ENCODE assay signal across 25 mouse cellular contexts in the genomic region with DNA sequence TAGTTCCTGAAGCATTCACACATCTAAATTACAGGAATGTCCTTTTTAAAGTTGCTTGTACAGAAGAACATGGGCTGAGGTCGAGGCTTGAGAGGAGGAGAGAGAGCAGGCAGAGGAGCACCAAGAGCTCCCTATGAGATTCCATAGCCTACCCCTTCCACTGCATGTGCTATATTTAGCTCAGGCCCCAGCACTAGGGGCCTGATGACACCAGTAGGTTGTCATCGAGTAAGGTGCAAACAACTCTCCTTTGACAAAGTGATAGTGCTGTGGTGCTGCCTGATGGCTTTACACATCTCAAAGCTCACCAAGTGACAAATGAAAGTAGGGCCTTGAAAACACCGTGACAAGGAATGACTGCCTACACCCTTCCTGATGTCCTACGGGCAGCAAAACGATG.
DNase-seq lines count a peak whose midpoint lies in the region; ATAC-seq lines count a peak whose summit lies in the region.
"Had no signal": no experiment of that assay in that cellular context is flagged by ENCODE, and none has a peak within 500 bp of the region (broad histone marks: within the 10 kb centered on the region; RNA-seq: fewer than 3 reads in every experiment).

No protein-coding gene starts in this region.

- intact Hi-C loops in heart, postnatal 36 days (cut with DNase I) = no loop called here
- intact Hi-C loops in heart, postnatal 14 days (cut with DNase I) = no loop called here

- WGBS in heart, embryonic 11.5 days (ENCODE audit: insufficient replicate concordance) = 30% methylated on average over 5 of the region's 5 CpGs
- WGBS in heart, embryonic 15.5 days = 22% methylated on average over 5 of the region's 5 CpGs

- ATAC-seq in heart, embryonic 11.5 days (replicated peaks; ENCODE audit: insufficient number of reproducible peaks, low FRiP score, low TSS enrichment) = peak; percentile 89
- ATAC-seq in heart, embryonic 15.5 days (replicated peaks; ENCODE audit: insufficient number of reproducible peaks, insufficient read depth, low FRiP score, low read depth) = peak; percentile 97
- ATAC-seq in monocyte, adult 5-6 weeks (replicated peaks; ENCODE audit: insufficient number of reproducible peaks, low FRiP score, low TSS enrichment, poor library complexity, severe bottlenecking) = no peak
- ATAC-seq: CD4-positive, CD25-positive, alpha-beta regulatory T cell, adult 4 months; forebrain, embryonic 15.5 days; intestine, embryonic 15.5 days had no signal

- no peak overlapping the region for H3K9ac ChIP-seq in heart, embryonic 11.5 days (ENCODE audit: low read depth, low read length)
- no peak overlapping the region for H3K9ac ChIP-seq in heart, embryonic 15.5 days
- H3K9ac ChIP-seq: embryonic facial prominence, embryonic 15.5 days; forebrain, embryonic 15.5 days; hindbrain, embryonic 14.5 days; intestine, embryonic 15.5 days had no signal

- no peak overlapping the region for H3K4me3 ChIP-seq in heart, embryonic 11.5 days (ENCODE audit: low read depth, low read length)
- no peak overlapping the region for H3K4me3 ChIP-seq in heart, embryonic 15.5 days
- H3K4me3 ChIP-seq: embryonic facial prominence, embryonic 15.5 days; erythroblast, embryonic 14.5 days; forebrain, embryonic 15.5 days; hindbrain, embryonic 10.5 days; intestine, embryonic 15.5 days had no signal

- DNase-seq in heart, adult 11 months = peak; percentile 87
- no peak for DNase-seq in heart, postnatal 36 days
- peak; percentile 1 to 5 for DNase-seq in heart, postnatal 14 days
- DNase-seq in urinary bladder, postnatal 10 days (ENCODE audit: low spot score) = no peak
- no peak for DNase-seq in urinary bladder, adult 18-20 months (ENCODE audit: low spot score in 2 of 2)
- DNase-seq: adrenal gland, adult 8-10 months; adrenal gland, postnatal 36 days; B cell, adult 2 months; cerebellum, adult 11 months; cerebellum, adult 8-10 months; cerebellum, postnatal 14 days; embryo, embryonic 11 days; gastrocnemius, postnatal 10 days; kidney, adult 18-20 months had no signal

- H3K36me3 ChIP-seq in heart, embryonic 11.5 days (ENCODE audit: control insufficient read depth, insufficient read depth, low read length) = no peaks in the 10 kb centered on the region
- H3K36me3 ChIP-seq in heart, embryonic 15.5 days = no peaks in the 10 kb centered on the region
- H3K36me3 ChIP-seq: embryonic facial prominence, embryonic 15.5 days; forebrain, embryonic 15.5 days; G1E; hindbrain, embryonic 10.5 days; intestine, embryonic 15.5 days had no signal

- H3K9me3 ChIP-seq in heart, embryonic 11.5 days (replicated peaks; ENCODE audit: control insufficient read depth, low read length) = no peaks in the 10 kb centered on the region
- no peaks in the 10 kb centered on the region for H3K9me3 ChIP-seq in heart, embryonic 15.5 days (replicated peaks)
- H3K9me3 ChIP-seq: embryonic facial prominence, embryonic 15.5 days; forebrain, embryonic 15.5 days; G1E; hindbrain, embryonic 10.5 days; intestine, embryonic 15.5 days had no signal

- no peaks in the 10 kb centered on the region for H3K27me3 ChIP-seq in heart, embryonic 11.5 days (ENCODE audit: control insufficient read depth, insufficient read depth, low read length)
- H3K27me3 ChIP-seq in heart, embryonic 15.5 days = no peaks in the 10 kb centered on the region
- H3K27me3 ChIP-seq: embryonic facial prominence, embryonic 15.5 days; forebrain, embryonic 15.5 days; intestine, embryonic 15.5 days had no signal

- H3K4me1 ChIP-seq in heart, embryonic 11.5 days (ENCODE audit: control insufficient read depth, insufficient read depth, low read length) = 0 out of 2 replicates have a peak, but pooled peaks cover 2% of the 10 kb centered on the region
- peaks cover 20% of the 10 kb centered on the region for H3K4me1 ChIP-seq in heart, embryonic 15.5 days (replicated peaks)
- H3K4me1 ChIP-seq: embryonic facial prominence, embryonic 15.5 days; forebrain, embryonic 15.5 days; hindbrain, embryonic 10.5 days; intestine, embryonic 15.5 days had no signal

- H3K27ac ChIP-seq in heart, embryonic 11.5 days (ENCODE audit: low read depth, low read length) = peak overlapping the region; percentile 46; the same call in 1 of the 2 replicates
- peak overlapping the region; percentile 41 for H3K27ac ChIP-seq in heart, embryonic 15.5 days
- H3K27ac ChIP-seq: embryonic facial prominence, embryonic 15.5 days; forebrain, embryonic 15.5 days; hindbrain, embryonic 10.5 days; hindbrain, embryonic 14.5 days; intestine, embryonic 15.5 days had no signal

- peak overlapping the region; percentile 24 for H3K4me2 ChIP-seq in heart, embryonic 11.5 days
- H3K4me2 ChIP-seq in heart, embryonic 15.5 days = peak overlapping the region; percentile 34; the same call in 1 of the 2 replicates
- H3K4me2 ChIP-seq: embryonic facial prominence, embryonic 15.5 days; forebrain, embryonic 15.5 days; hindbrain, embryonic 14.5 days; intestine, embryonic 15.5 days had no signal

Comparison
In these comparisons a context has a peak if more than half of its experiments do, and no peak if none do; other contexts are left out.
1. DNase-seq: peak in heart, adult 11 months (single experiment) and heart, postnatal 14 days (2 of 2); none in heart, postnatal 36 days (0 of 2), urinary bladder, postnatal 10 days (single experiment) and urinary bladder, adult 18-20 months (0 of 2).